Mouse (Mus musculus): ENCODE data around the gene Rfx2. TPM values are rescaled to one million over a fixed set of nuclear protein-coding genes. Genes with fewer than 3 reads are reported as not detected.

Gene Rfx2
- polyA plus RNA-seq, 1 experiment from 2014 or later: 4.0 TPM

- DNase-seq (ENCODE audit: low spot score): no peak
- Histone ChIP-seq H3K27me3 (replicated peaks; ENCODE audit: low read depth, poor library complexity, severe bottlenecking) (no peaks in the 10 kb centered on the region), H3K27ac (replicated peaks) (no peak overlapping the region), H3K4me3 (no peak overlapping the region), H3K9me3 (no peaks in the 10 kb centered on the region), H3K4me1 (peaks cover 16% of the 10 kb centered on the region), H3K36me3 (replicated peaks) (peaks cover 55% of the 10 kb centered on the region)
- WGBS: 94% methylated on average over 29 of the region's 29 CpGs
Observed at GRCm38 (mm10) chr17:56767531-56768135, 63.2 kb downstream of the Rfx2 start.

- no peaks in the 10 kb centered on the region for H3K27me3 ChIP-seq (replicated peaks; ENCODE audit: low read depth, poor library complexity, severe bottlenecking)
- peaks cover 24% of the 10 kb centered on the region for H3K4me1 ChIP-seq
- no peak for DNase-seq (ENCODE audit: low spot score)
- H3K9me3 ChIP-seq: no peaks in the 10 kb centered on the region
- H3K36me3 ChIP-seq (replicated peaks): peaks cover 55% of the 10 kb centered on the region
- H3K27ac ChIP-seq (replicated peaks): no peak overlapping the region
- WGBS: 94% methylated on average over 27 of the region's 27 CpGs
- no peak overlapping the region for H3K4me3 ChIP-seq
Observed at GRCm38 (mm10) chr17:56766631-56767405, 64.0 kb downstream of the Rfx2 start.

DNA sequence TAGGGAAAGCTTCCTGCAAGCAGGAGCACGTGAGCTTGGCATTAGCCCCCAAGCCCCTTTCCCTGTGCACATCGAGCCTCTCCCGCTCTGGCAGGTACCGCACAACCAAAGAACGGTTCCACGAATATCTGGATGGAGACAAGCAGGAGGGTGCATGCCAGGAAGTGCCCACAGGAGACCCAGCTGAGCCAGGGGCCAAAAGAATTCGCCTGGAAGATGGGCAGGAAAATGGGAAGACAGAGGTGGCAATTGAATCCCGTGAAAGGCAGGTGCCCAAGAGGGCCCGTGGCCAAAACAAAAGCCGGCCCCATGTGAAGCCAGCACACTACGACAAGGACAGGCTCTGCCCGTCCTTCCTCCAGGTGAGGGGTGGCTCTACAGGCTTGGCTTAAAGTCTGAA lies 65.4 kb downstream of the Rfx2 start:
- 59% methylated on average over 12 of the region's 12 CpGs for WGBS
- Histone ChIP-seq H3K36me3 (replicated peaks) (peaks cover 42% of the 10 kb centered on the region), H3K9me3 (no peaks in the 10 kb centered on the region), H3K27ac (replicated peaks) (peak overlapping the region; percentile 97), H3K4me1 (peaks cover 29% of the 10 kb centered on the region), H3K27me3 (replicated peaks; ENCODE audit: low read depth, poor library complexity, severe bottlenecking) (peaks cover 12% of the 10 kb centered on the region), H3K4me3 (peak overlapping the region; percentile 89)
- DNase-seq (ENCODE audit: low spot score): no peak

DNA sequence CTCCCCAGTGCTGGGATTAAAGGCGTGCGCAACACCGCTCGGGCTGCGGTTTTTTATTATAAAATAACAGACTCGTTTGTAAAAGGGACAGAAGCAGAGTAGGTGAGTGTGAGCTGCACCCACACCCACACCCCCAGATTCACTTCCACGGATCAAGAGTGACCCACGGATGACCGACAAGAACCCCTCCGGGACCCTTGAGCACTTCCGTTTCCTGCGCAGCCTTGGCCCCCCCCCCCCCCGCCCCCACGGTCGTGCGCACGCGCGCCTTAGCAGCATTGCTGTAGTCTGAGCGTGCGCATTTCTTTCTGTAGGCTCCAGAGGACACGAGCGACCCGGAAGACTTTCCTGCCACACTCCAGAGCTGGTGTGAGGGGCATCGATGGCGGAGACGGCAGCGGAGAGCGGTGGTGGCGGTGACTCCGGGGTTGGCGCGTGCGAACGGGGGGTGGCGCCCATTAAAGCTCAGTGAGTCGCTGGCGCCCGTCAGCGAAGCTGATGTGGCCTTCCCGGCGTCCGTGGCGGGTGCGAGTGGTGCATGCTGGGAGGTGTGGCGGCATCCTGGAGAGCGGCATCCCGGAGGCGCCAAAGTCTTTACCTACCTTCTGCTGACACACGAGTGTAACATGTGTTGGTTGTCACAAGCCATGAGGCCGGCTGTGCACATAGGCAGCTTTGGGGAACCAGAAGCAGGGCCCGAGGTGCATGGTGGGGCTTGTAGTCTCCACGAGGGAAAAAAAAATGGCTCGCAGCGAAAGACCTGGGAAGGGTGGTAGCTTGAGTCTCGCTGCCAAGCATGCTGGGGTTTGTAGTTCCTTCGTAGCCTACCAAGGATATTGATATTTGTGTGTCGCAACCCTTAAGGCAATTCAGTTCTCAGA lies 66.1 kb downstream of the Rfx2 start, which contains the start of gene Dus3l:
Dus3l (plus strand) TSS at position 284 of the 881 bp plus-strand sequence.
- 2% methylated on average over 58 of the region's 58 CpGs for WGBS
- Histone ChIP-seq H3K4me3 (peak within 1 kb of the TSS; percentile 89), H3K27me3 (replicated peaks; ENCODE audit: low read depth, poor library complexity, severe bottlenecking) (peaks cover 19% of the 10 kb centered on the region), H3K9me3 (no peaks in the 10 kb centered on the region), H3K4me1 (peaks cover 29% of the 10 kb centered on the region), H3K36me3 (replicated peaks) (peaks cover 35% of the 10 kb centered on the region), H3K27ac (replicated peaks) (peak within 1 kb of the TSS; percentile 97)
- peak; percentile 94 for DNase-seq (ENCODE audit: low spot score)

DNA sequence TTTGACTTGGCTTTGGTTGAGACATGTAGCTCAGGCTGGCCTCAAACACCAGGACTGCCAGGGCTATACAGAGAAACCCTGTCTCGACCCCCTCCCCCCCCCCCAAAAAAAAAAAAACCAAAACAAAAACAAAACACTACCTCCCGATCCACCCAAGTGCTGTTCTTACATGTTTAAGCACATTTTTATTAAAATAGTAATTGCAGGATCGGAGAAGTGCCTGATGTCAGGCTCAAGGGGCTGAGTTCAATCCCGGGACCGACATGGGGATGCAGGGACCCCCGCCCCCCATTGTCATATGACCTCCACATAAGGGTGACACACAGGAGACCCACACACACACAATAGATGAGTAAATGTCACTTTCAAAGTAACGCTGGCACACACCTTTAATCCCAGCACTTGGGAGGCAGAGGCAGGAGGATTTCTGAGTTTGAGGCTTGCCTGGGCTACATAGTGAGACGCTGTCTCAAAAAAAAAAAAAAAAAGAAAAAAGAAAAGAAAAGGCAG lies 67.0 kb downstream of the Rfx2 start:
- Histone ChIP-seq H3K27ac (replicated peaks) (no peak overlapping the region), H3K9me3 (no peaks in the 10 kb centered on the region), H3K27me3 (replicated peaks; ENCODE audit: low read depth, poor library complexity, severe bottlenecking) (peaks cover 28% of the 10 kb centered on the region), H3K4me1 (peaks cover 35% of the 10 kb centered on the region), H3K4me3 (peak overlapping the region; percentile 89), H3K36me3 (replicated peaks) (peaks cover 26% of the 10 kb centered on the region)
- DNase-seq (ENCODE audit: low spot score): no peak
- 77% methylated on average over 8 of the region's 8 CpGs for WGBS

GRCm38 (mm10) chr17:56762769-56763731 lies 67.8 kb downstream of the Rfx2 start:
- H3K4me3 ChIP-seq: peak overlapping the region; percentile 63; the same call in 1 of the 2 replicates
- H3K27ac ChIP-seq (replicated peaks): peak overlapping the region; percentile 85

GRCm38 (mm10) chr17:56761991-56762410 lies 68.8 kb downstream of the Rfx2 start:
- 0% methylated on average over 28 of the region's 28 CpGs for WGBS
- H3K4me1 ChIP-seq: peaks cover 52% of the 10 kb centered on the region

More at GRCm38 (mm10) chr17:56762769-56763731, 67.8 kb downstream of the Rfx2 start:
- H3K27me3 ChIP-seq (replicated peaks; ENCODE audit: low read depth, poor library complexity, severe bottlenecking): peaks cover 35% of the 10 kb centered on the region
- peak; percentile 59 for DNase-seq (ENCODE audit: low spot score)
- 49% methylated on average over 27 of the region's 27 CpGs for WGBS
- peaks cover 42% of the 10 kb centered on the region for H3K4me1 ChIP-seq
- H3K9me3 ChIP-seq: 0 out of 2 replicates have a peak, but pooled peaks cover 3% of the 10 kb centered on the region
- H3K36me3 ChIP-seq (replicated peaks): peaks cover 18% of the 10 kb centered on the region

DNA sequence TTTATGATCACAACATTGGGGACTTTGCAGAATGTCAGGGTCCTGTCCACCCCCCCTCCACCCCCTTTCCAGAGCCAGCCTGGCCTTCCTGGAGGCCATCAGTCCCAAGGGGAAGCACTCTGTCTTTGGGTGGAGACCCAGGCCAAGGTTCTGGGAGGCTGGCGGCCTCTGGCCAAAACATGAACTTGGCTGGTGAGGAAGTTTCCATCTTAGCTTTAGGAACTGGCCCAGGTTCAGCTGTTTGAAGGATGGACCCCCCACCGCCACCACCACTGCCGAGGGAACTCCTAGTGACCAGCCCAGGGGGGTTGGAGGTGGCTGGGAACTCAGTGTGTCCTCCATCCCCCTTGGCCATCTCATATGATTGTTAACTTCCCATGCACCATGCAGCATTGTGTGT lies 69.7 kb downstream of the Rfx2 start:
- Histone ChIP-seq H3K4me3 (no peak overlapping the region), H3K9me3 (0 out of 2 replicates have a peak, but pooled peaks cover 3% of the 10 kb centered on the region), H3K27me3 (replicated peaks; ENCODE audit: low read depth, poor library complexity, severe bottlenecking) (peaks cover 55% of the 10 kb centered on the region), H3K4me1 (peaks cover 61% of the 10 kb centered on the region), H3K27ac (replicated peaks) (no peak overlapping the region), H3K36me3 (replicated peaks) (no peaks in the 10 kb centered on the region)
- DNase-seq (ENCODE audit: low spot score): no peak
- WGBS: 70% methylated on average over 3 of the region's 3 CpGs

More at GRCm38 (mm10) chr17:56761991-56762410, 68.8 kb downstream of the Rfx2 start:
- peak overlapping the region; percentile 85 for H3K27ac ChIP-seq (replicated peaks)
- H3K27me3 ChIP-seq (replicated peaks; ENCODE audit: low read depth, poor library complexity, severe bottlenecking): peaks cover 45% of the 10 kb centered on the region
- peaks cover 8% of the 10 kb centered on the region for H3K36me3 ChIP-seq (replicated peaks)
- peak overlapping the region; percentile 63 for H3K4me3 ChIP-seq
- 0 out of 2 replicates have a peak, but pooled peaks cover 3% of the 10 kb centered on the region for H3K9me3 ChIP-seq
- peak; percentile 94 for DNase-seq (ENCODE audit: low spot score)

GRCm38 (mm10) chr17:56759261-56759660 lies 71.6 kb downstream of the Rfx2 start:
- H3K4me3 ChIP-seq: no peak overlapping the region
- H3K27ac ChIP-seq (replicated peaks): no peak overlapping the region
- peak; percentile 29 for DNase-seq (ENCODE audit: low spot score)
- peaks cover 62% of the 10 kb centered on the region for H3K4me1 ChIP-seq
- H3K9me3 ChIP-seq: 0 out of 2 replicates have a peak, but pooled peaks cover 3% of the 10 kb centered on the region
- 62% methylated on average over 7 of the region's 7 CpGs for WGBS
- H3K36me3 ChIP-seq (replicated peaks): no peaks in the 10 kb centered on the region
- H3K27me3 ChIP-seq (replicated peaks; ENCODE audit: low read depth, poor library complexity, severe bottlenecking): peaks cover 73% of the 10 kb centered on the region

DNA sequence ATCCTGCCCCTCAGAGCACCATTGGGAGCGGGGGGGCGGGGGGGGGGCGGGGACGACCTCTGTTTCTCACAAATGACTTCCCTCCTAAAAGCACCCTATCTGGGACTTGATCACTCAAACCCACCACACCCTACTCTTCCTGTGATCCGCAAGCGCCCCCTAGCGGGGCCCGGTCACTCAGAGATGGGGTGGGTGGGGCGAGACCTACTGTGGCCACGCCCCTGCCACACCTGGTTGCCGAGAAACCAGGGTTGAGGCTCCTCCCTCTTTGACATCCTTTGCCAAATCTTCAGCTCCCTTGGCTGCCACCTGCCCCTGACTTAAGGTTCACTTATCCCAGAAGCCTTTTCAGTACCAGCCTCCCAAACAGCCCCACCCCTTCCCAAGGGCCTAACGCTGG lies 72.7 kb downstream of the Rfx2 start:
- Histone ChIP-seq H3K4me1 (peaks cover 70% of the 10 kb centered on the region), H3K4me3 (peak overlapping the region; percentile 64; the same call in 1 of the 2 replicates), H3K27ac (replicated peaks) (no peak overlapping the region)

More for the DNA sequence above, 72.7 kb downstream of the Rfx2 start:
- H3K36me3 ChIP-seq (replicated peaks): no peaks in the 10 kb centered on the region
- DNase-seq (ENCODE audit: low spot score): peak; percentile 77
- WGBS: 5% methylated on average over 12 of the region's 12 CpGs
- H3K27me3 ChIP-seq (replicated peaks; ENCODE audit: low read depth, poor library complexity, severe bottlenecking): peaks cover 84% of the 10 kb centered on the region
- H3K9me3 ChIP-seq: 0 out of 2 replicates have a peak, but pooled peaks cover 3% of the 10 kb centered on the region
